In the genomic region with DNA sequence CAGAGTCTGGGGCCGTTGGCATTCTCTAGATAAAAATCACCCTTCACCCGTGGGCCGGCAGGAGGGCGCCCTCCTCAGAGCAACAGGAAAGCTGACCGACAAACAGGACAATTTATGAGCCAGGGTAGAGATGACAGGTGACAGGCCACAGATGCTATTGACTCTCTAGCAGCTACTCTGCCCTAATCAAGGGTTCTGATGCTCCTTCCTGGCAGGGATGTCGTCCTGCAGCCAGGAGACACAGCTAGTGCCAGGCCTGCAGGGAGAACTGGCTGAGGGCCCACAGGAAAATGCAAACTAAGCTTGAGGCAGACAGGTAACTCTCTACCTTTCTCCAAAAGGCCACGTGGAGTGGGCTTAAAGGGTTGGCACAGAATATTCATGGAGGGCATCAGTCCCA, we compare ENCODE assay signal across 7 mouse cellular contexts. TPM values are rescaled to one million over a fixed set of nuclear protein-coding genes. Genes with fewer than 3 reads are reported as not detected.
DNase-seq lines count a peak whose midpoint lies in the region; ATAC-seq and TF ChIP-seq lines count a peak whose summit lies in the region.

No protein-coding gene starts in this region.

- peaks cover 19% of the 10 kb centered on the region for H3K4me1 ChIP-seq in testis, adult 2 months (ENCODE audit: control insufficient read depth, insufficient read depth, low read length)
- H3K4me1 ChIP-seq in intestine, embryonic 14.5 days (replicated peaks; ENCODE audit: control insufficient read depth, insufficient read depth, low read length) = peaks cover 28% of the 10 kb centered on the region
- peaks cover 62% of the 10 kb centered on the region for H3K4me1 ChIP-seq in neural tube, embryonic 15.5 days

- no peak for TF ChIP-seq CTCF in testis, adult 2 months (IDR thresholded peaks at IDR 0.05; ENCODE audit: control insufficient read depth, insufficient read depth, insufficient replicate concordance, low read depth, low read length)

- peak overlapping the region; percentile 74 for H3K4me3 ChIP-seq in testis, adult 2 months (ENCODE audit: control insufficient read depth, low read depth, low read length)
- H3K4me3 ChIP-seq in intestine, embryonic 14.5 days (ENCODE audit: low read depth, low read length) = peak overlapping the region; percentile 67
- peak overlapping the region; percentile 79 for H3K4me3 ChIP-seq in neural tube, embryonic 15.5 days (replicated peaks)

- WGBS in intestine, embryonic 14.5 days = 19% methylated on average over 7 of the region's 7 CpGs
- WGBS in neural tube, embryonic 15.5 days = 27% methylated on average over 7 of the region's 7 CpGs

- H3K4me2 ChIP-seq in intestine, embryonic 14.5 days (ENCODE audit: low read length) = peak overlapping the region; percentile 75
- H3K4me2 ChIP-seq in neural tube, embryonic 15.5 days = peak overlapping the region; percentile 83

- no peaks in the 10 kb centered on the region for H3K9me3 ChIP-seq in intestine, embryonic 14.5 days (ENCODE audit: control insufficient read depth, low read length)
- H3K9me3 ChIP-seq in neural tube, embryonic 15.5 days (replicated peaks) = no peaks in the 10 kb centered on the region

- ATAC-seq in intestine, embryonic 14.5 days (replicated peaks; ENCODE audit: low FRiP score, low TSS enrichment, low read depth) = no peak
- no peak for ATAC-seq in neural tube, embryonic 15.5 days (ENCODE audit: low FRiP score)

- no peak overlapping the region for H3K27ac ChIP-seq in testis, adult 2 months (ENCODE audit: control insufficient read depth, insufficient read depth, low read depth, low read length)
- H3K27ac ChIP-seq in intestine, embryonic 14.5 days (ENCODE audit: low read depth) = peak overlapping the region; percentile 64; the same call in 1 of the 2 replicates
- peak overlapping the region; percentile 89 for H3K27ac ChIP-seq in neural tube, embryonic 15.5 days (replicated peaks)

- H3K36me3 ChIP-seq in testis, adult 2 months (ENCODE audit: control insufficient read depth, insufficient read depth, low read length) = no peaks in the 10 kb centered on the region
- peaks cover 10% of the 10 kb centered on the region for H3K36me3 ChIP-seq in intestine, embryonic 14.5 days (ENCODE audit: control insufficient read depth, insufficient read depth, low read length)
- H3K36me3 ChIP-seq in neural tube, embryonic 15.5 days = peaks cover 10% of the 10 kb centered on the region

- peak overlapping the region; percentile 66 for H3K9ac ChIP-seq in intestine, embryonic 14.5 days (ENCODE audit: low read length)
- peak overlapping the region; percentile 73 for H3K9ac ChIP-seq in neural tube, embryonic 15.5 days (replicated peaks)

- no peaks in the 10 kb centered on the region; the same call in 1 of the 2 replicates for H3K27me3 ChIP-seq in testis, adult 2 months (ENCODE audit: control insufficient read depth, insufficient read depth, low read length)
- H3K27me3 ChIP-seq in intestine, embryonic 14.5 days (replicated peaks; ENCODE audit: control insufficient read depth, insufficient read depth, low read length) = peaks cover 15% of the 10 kb centered on the region
- peaks cover 8% of the 10 kb centered on the region; the same call in 1 of the 2 replicates for H3K27me3 ChIP-seq in neural tube, embryonic 15.5 days (replicated peaks)

- TF ChIP-seq POLR2A in testis, adult 2 months (IDR thresholded peaks at IDR 0.05; ENCODE audit: control insufficient read depth, low read depth, low read length) = no peak

- DNase-seq in testis, postnatal 14 days (ENCODE audit: low spot score) = no peak
- DNase-seq in cerebellum, postnatal 36 days = peak; percentile 67 to 68
- no peak for DNase-seq in intestine, embryonic 14.5 days (ENCODE audit: low spot score)
- no peak for DNase-seq in embryo, embryonic 10 days (ENCODE audit: low spot score)
- no peak for DNase-seq in thymus, postnatal 14 days

RNA-seq across cellular contexts. Expression of gene Impdh1, which starts 5.0 kb away (rescaled TPM):
- polyA plus RNA-seq in testis, adult 2 months (2012; rRNA removed) = 6.1 and 7.7 TPM in 2 replicates
- 47.5 and 48.1 TPM in 2 replicates for polyA plus RNA-seq in intestine, embryonic 14.5 days (2014; fragmentation: Nextera tagmentation; extraction: Ambion mirVana)
- 84.1 and 84.2 TPM in 2 replicates for polyA plus RNA-seq in neural tube, embryonic 15.5 days (2015; fragmentation: Nextera tagmentation; extraction: Ambion mirVana)

RNA-seq across cellular contexts. Expression of gene Prrt4, which starts 31.8 kb away (rescaled TPM):
- polyA plus RNA-seq in testis, adult 2 months (2012; rRNA removed) = 0.48 and 0.57 TPM in 2 replicates
- 0.52 and 0.78 TPM in 2 replicates for polyA plus RNA-seq in intestine, embryonic 14.5 days (2014; fragmentation: Nextera tagmentation; extraction: Ambion mirVana)
- 12.6 and 13.9 TPM in 2 replicates for polyA plus RNA-seq in neural tube, embryonic 15.5 days (2015; fragmentation: Nextera tagmentation; extraction: Ambion mirVana)

RNA-seq across cellular contexts. Expression of gene Rbm28, which starts 46.3 kb away (rescaled TPM):
- polyA plus RNA-seq in testis, adult 2 months (2012; rRNA removed) = 27.1 and 27.5 TPM in 2 replicates
- 44.6 and 49.7 TPM in 2 replicates for polyA plus RNA-seq in intestine, embryonic 14.5 days (2014; fragmentation: Nextera tagmentation; extraction: Ambion mirVana)
- 38.2 and 41.1 TPM in 2 replicates for polyA plus RNA-seq in neural tube, embryonic 15.5 days (2015; fragmentation: Nextera tagmentation; extraction: Ambion mirVana)

Comparison
In these comparisons a context has a peak if more than half of its experiments do, and no peak if none do; other contexts are left out.
1. DNase-seq: peak in cerebellum, postnatal 36 days (2 of 2); none in testis, postnatal 14 days (single experiment), intestine, embryonic 14.5 days (single experiment), embryo, embryonic 10 days (single experiment) and thymus, postnatal 14 days (single experiment).
2. Peak in every context shown above with its lines, with median percentiles within 50 percentile points of each other: H3K4me3 ChIP-seq.